Mouse (Mus musculus) heart, embryonic 14.5 days (tissue): Measurements from ENCODE around the gene Rhbg. TPM values are rescaled to one million over a fixed set of nuclear protein-coding genes. Genes with fewer than 3 reads are reported as not detected.

ENCODE experiments used
- ATAC-seq: fragments of 200-750 bp; cut with Nextera tagmentation; 2 replicates; pipeline ENCODE4 v1.8.0; 2017; ENCODE audit warnings: low read depth, moderate TSS enrichment; ENCODE audit not compliant: insufficient number of reproducible peaks, insufficient read depth, low FRiP score
- H3K27ac ChIP-seq, 2 experiments: fragments of 200-500 bp in 1 of 2; fragments of 300-500 bp in 1 of 2; sonication (generic) in 1 of 2; replicated peaks in 1 of 2; 2 replicates each; pipeline ENCODE4 v1.5.1; 2012 to 2014; ENCODE audit warnings: low read depth in 2 of 2, low read length in 2 of 2, control low read depth in 1 of 2, mild to moderate bottlenecking in 1 of 2, mixed read lengths in 1 of 2; ENCODE audit not compliant: control insufficient read depth in 1 of 2, insufficient read depth in 1 of 2
- H3K27me3 ChIP-seq: fragments of 300-500 bp; sonication (generic); 2 replicates; pipeline ENCODE4 v1.6.1; 2014; ENCODE audit warnings: mild to moderate bottlenecking, low read length, control low read depth; ENCODE audit not compliant: control insufficient read depth, insufficient read depth
- H3K36me3 ChIP-seq: fragments of 300-500 bp; sonication (generic); 2 replicates; pipeline ENCODE4 v1.6.1; 2014; ENCODE audit warnings: mild to moderate bottlenecking, control low read depth, low read length, mixed read lengths; ENCODE audit not compliant: control insufficient read depth, insufficient read depth
- H3K4me1 ChIP-seq, 2 experiments: fragments of 200-500 bp in 1 of 2; fragments of 300-500 bp in 1 of 2; sonication (generic) in 1 of 2; 2 replicates each; pipeline ENCODE4 v1.6.1; 2012 to 2014; ENCODE audit warnings: low read length in 2 of 2, control low read depth in 1 of 2, mixed read lengths in 1 of 2; ENCODE audit not compliant: control insufficient read depth in 2 of 2, insufficient read depth in 2 of 2
- H3K4me2 ChIP-seq: fragments of 300-500 bp; sonication (generic); 2 replicates; pipeline ENCODE4 v1.6.1; 2014; ENCODE audit warnings: mild to moderate bottlenecking, low read length
- H3K4me3 ChIP-seq, 2 experiments: fragments of 200-500 bp in 1 of 2; fragments of 300-500 bp in 1 of 2; sonication (generic) in 1 of 2; 2 replicates each; pipeline ENCODE4 v1.5.1; 2012 to 2014; ENCODE audit warnings: low read length in 2 of 2, mild to moderate bottlenecking in 2 of 2, control low read depth in 1 of 2, low read depth in 1 of 2, moderate library complexity in 1 of 2; ENCODE audit not compliant: control insufficient read depth in 1 of 2, insufficient read depth in 1 of 2
- H3K9ac ChIP-seq: fragments of 300-500 bp; sonication (generic); 2 replicates; pipeline ENCODE4 v1.6.1; 2014; ENCODE audit warnings: mild to moderate bottlenecking, low read length
- H3K9me3 ChIP-seq: fragments of 300-500 bp; sonication (generic); 2 replicates; pipeline ENCODE4 v1.6.1; 2016; ENCODE audit warnings: low read length, control low read depth; ENCODE audit not compliant: control insufficient read depth
- WGBS: fragments of 180-500 bp; shearing (Covaris S2); extraction: QIAGEN DNeasy Blood & Tissue Kit; methylation state at CpG from one replicate; pipeline ENCODE4 v1.1.7; 2014; 5-methylcytosine and 5-hydroxymethylcytosine counted together
- polyA plus RNA-seq: library from polyadenylated mRNA; unstranded; fragments of >200 nt; fragmentation: Nextera tagmentation; extraction: Ambion mirVana; gene quantifications from 2 replicates; pipeline ENCODE4 v1.2.1, GENCODE M21; 2014

The Rhbg gene
- polyA plus RNA-seq, 1 experiment from 2014 or later = not detected

DNA sequence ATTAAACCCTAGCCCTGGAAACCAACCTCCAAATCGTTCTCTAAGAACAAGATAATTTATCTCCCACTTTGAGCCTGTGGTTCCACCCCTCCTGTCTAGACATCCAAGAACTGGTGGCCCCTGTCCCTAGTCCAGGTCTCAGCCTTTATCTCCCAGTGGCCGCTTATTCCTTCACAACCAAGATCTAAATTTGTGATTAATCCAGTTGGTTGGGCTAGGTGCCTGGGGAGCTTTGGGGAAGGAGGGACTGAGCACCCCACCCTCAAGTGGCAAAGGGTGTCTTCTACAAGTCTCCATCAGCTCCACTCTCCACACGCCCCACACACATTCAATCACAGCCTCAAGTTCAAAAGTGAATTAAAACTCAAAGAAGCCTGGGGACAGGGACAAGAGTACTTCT lies 48.0 kb downstream of the Rhbg start:
- no peak overlapping the region for H3K27ac ChIP-seq
- no peaks in the 10 kb centered on the region for H3K4me1 ChIP-seq
- no peak overlapping the region for H3K9ac ChIP-seq
- ATAC-seq = no peak
- H3K27me3 ChIP-seq = peaks cover 100% of the 10 kb centered on the region
- no peaks in the 10 kb centered on the region for H3K36me3 ChIP-seq
- H3K4me2 ChIP-seq = no peak overlapping the region
- 4% methylated on average over 3 of the region's 3 CpGs for WGBS
- no peaks in the 10 kb centered on the region for H3K9me3 ChIP-seq
- H3K4me3 ChIP-seq = no peak overlapping the region

DNA sequence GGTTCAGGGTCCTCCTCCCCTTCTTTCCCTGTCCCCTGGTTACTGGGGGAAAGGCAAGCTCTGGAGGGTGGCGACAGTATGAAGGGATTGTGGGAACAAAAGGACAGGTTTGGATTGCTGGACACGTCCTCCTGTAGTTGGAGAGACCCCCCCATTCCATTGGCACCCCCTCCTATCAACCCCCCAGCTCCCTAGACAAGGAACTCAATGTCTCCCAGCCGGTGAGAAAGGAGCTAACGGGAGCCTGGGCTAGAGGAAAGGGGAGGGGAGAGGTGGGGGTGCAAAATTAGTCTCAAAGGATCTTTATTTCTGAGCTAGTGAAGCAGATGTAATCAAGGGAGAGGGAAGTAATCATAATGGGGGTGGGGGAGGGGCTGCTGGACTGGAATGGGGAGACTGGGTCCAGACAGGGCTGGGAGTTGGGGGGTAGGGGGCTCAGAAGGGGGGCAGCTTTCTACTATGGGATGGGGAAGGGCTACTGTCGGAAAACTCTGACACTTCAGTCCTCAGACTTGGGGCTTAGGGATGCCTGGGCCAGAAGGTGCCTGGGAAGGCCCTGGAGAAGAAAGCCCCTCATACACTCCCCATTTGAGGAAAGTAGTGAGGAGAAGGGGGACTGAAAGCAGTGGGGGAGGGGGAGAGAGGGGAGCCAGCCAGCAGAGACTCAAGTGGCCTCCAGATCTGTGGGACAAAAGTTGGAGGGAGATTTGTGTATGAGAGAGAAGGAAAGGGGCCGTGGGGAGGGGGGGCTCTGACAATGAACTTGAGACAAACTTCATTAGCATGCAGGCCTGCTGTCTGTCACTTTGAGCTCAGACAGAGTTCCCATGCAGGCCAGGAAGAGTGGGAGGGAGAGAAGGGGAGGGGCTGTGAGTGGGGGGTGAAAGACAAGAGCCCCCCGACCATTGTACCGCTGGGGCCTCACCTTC lies 48.7 kb downstream of the Rhbg start:
- H3K27ac ChIP-seq = no peak overlapping the region
- H3K36me3 ChIP-seq = no peaks in the 10 kb centered on the region
- H3K9ac ChIP-seq = no peak overlapping the region
- 5% methylated on average over 8 of the region's 8 CpGs for WGBS
- H3K4me2 ChIP-seq = no peak overlapping the region
- H3K4me1 ChIP-seq = peaks cover 0 to 3% of the 10 kb centered on the region in 2 experiments; a peak in 2 of 4 replicates
- peaks cover 100% of the 10 kb centered on the region for H3K27me3 ChIP-seq
- no peak overlapping the region for H3K4me3 ChIP-seq
- no peaks in the 10 kb centered on the region for H3K9me3 ChIP-seq
- no peak for ATAC-seq

DNA sequence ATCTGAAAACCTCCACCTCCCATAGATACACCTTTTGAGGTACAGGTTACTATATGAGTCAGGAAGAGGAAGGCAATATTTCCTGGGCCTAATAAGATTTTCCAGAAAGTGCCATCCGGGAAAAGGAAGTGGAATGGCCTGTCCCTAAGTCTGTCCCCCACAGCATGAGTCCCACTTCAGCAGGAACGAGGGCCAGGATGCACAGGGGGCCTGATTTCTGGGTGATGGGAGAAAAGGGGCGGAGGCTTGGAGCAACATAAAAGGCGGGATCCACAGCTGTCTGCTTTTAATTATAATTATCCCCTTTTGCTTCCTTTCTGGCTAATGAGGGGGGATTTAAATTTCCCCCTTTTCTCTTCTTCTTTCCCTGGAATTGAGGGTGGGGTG lies 49.3 kb downstream of the Rhbg start:
- no peak for ATAC-seq
- H3K36me3 ChIP-seq = no peaks in the 10 kb centered on the region
- no peak overlapping the region for H3K4me3 ChIP-seq
- H3K4me2 ChIP-seq = no peak overlapping the region
- H3K27ac ChIP-seq = no peak overlapping the region
- peaks cover 100% of the 10 kb centered on the region for H3K27me3 ChIP-seq
- H3K4me1 ChIP-seq = peaks cover 0 to 10% of the 10 kb centered on the region in 2 experiments; a peak in 3 of 4 replicates
- H3K9ac ChIP-seq = no peak overlapping the region
- WGBS = 13% methylated on average over 4 of the region's 4 CpGs
- H3K9me3 ChIP-seq = no peaks in the 10 kb centered on the region

DNA sequence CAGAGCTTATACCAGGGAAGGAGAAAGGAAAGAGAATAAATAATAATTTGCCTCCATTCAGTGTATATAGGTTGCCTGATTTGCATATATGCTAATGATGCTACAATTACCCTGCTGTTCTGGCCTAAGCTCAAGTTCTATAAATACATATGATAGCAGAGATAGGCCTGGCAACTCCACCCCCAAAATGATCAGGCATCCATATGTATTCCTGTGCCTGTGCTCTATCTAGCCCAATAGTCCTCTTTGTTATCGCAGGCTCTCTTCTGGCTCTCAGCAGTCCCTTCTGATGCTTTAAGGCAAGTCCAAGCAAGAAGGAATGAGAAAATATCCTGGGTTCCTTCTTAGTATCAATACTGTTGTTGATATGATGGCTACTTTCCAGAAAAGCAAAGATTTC lies 49.8 kb downstream of the Rhbg start:
- Histone ChIP-seq H3K36me3 (no peaks in the 10 kb centered on the region), H3K27ac (no peak overlapping the region), H3K4me3 (no peak overlapping the region), H3K27me3 (peaks cover 99% of the 10 kb centered on the region), H3K4me1 (peaks cover 0 to 10% of the 10 kb centered on the region in 2 experiments; a peak in 3 of 4 replicates), H3K9me3 (no peaks in the 10 kb centered on the region), H3K9ac (no peak overlapping the region), H3K4me2 (no peak overlapping the region)
- WGBS = 19% methylated on average over 1 of the region's 1 CpGs
- ATAC-seq = no peak

DNA sequence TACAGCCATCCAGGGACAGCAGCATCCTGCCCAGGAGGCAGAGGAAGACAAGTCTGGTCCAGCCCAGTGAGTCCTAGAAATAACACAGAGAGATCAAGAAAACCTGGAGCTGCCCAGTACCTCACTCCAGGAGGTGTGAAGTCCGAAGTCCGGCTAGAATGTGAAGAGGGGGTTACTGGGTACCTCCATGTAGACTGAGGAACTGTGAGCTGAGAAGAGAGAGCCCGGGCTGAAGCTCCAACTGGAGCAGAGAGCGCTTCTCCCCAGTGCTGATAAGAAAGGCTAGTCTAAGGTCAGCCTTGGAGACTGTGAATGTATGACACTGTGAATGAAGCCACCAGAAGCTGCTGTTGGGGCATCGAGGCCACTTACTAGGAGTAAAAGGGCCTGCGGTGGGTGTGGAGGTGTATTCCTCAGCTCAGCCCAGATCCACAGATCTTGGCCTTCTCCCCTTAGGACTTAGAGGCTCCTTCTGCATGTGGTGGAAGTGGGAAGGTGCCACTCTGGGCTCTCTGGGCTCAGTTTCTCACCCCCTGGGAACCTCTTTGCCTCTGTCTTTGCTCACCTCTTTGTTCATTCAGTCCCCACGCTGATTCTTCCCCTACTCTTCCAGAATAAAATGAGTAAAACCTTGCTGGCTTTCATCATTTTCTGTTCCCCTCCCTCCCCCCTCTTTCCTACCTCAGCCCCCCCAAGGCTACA lies 50.4 kb downstream of the Rhbg start:
- Histone ChIP-seq H3K27ac (no peak overlapping the region), H3K9ac (no peak overlapping the region), H3K9me3 (no peaks in the 10 kb centered on the region), H3K36me3 (no peaks in the 10 kb centered on the region), H3K27me3 (peaks cover 99% of the 10 kb centered on the region), H3K4me2 (no peak overlapping the region), H3K4me1 (peaks cover 0 to 10% of the 10 kb centered on the region in 2 experiments; a peak in 3 of 4 replicates), H3K4me3 (no peak overlapping the region)
- WGBS = 5% methylated on average over 7 of the region's 7 CpGs
- ATAC-seq = no peak

DNA sequence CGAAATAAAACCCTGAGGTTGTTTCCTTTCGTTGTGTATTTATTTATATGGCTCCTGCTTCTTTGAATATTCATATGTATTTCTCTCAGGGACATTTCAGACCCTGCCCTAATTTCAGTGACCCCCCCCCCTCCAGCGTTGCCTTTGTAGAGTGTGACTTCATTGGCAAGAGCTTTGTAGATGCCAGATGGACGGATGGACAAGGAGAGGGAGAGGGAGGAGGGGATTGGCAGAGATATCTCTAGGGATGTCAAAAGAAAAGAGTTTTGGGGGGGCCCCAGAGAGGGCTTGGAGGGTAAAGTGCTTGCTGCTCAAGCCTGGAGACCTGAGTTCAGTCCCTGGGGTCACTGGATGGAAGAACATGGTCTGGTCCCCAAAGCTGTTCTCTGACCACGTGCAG lies 51.1 kb downstream of the Rhbg start:
- WGBS = 14% methylated on average over 5 of the region's 5 CpGs
- no peak for ATAC-seq

DNA sequence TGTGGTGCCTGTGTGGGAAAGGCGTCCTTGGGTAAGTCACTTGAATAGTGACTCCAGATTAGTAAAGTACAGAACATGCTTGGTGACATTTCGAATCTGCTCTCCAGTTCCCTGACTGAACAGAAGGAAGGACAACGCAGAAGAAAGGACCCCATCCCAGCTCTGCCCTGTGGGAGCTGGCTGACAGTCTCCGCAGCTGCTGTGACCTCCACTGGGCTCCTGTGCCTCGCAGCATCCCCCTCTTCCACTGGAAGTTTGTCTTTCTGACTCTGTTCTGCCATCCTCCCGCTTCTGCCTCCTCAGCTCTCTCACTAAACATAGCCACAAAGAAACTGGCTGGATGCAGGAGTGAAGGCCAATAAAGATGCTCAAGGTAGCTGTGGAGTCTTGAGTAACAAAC lies 51.5 kb downstream of the Rhbg start:
- H3K4me3 ChIP-seq = no peak overlapping the region
- no peaks in the 10 kb centered on the region for H3K36me3 ChIP-seq
- H3K27ac ChIP-seq = no peak overlapping the region
- peaks cover 99% of the 10 kb centered on the region for H3K27me3 ChIP-seq
- peaks cover 0 to 10% of the 10 kb centered on the region in 2 experiments; a peak in 3 of 4 replicates for H3K4me1 ChIP-seq
- H3K9me3 ChIP-seq = no peaks in the 10 kb centered on the region
- under 1% methylated on average over 6 of the region's 6 CpGs for WGBS
- H3K9ac ChIP-seq = no peak overlapping the region
- ATAC-seq = no peak
- H3K4me2 ChIP-seq = no peak overlapping the region

More for the DNA sequence above, 51.1 kb downstream of the Rhbg start:
- no peak overlapping the region for H3K9ac ChIP-seq
- H3K4me3 ChIP-seq = no peak overlapping the region
- H3K27ac ChIP-seq = no peak overlapping the region
- H3K36me3 ChIP-seq = no peaks in the 10 kb centered on the region
- peaks cover 0 to 10% of the 10 kb centered on the region in 2 experiments; a peak in 3 of 4 replicates for H3K4me1 ChIP-seq
- H3K4me2 ChIP-seq = no peak overlapping the region
- H3K9me3 ChIP-seq = no peaks in the 10 kb centered on the region
- H3K27me3 ChIP-seq = peaks cover 99% of the 10 kb centered on the region
